Mouse (Mus musculus) MEL (cell line): ENCODE results near the gene Ncam2.
A peak's percentile ranks its signal among the peaks of the same experiment; 100 is the strongest.

Experiments
- CTCF ChIP-seq, 3 experiments: IDR thresholded peaks in 2 of 3; conservative IDR thresholded peaks in 1 of 3; 2 replicates each; pipeline ENCODE4 v1.5.1; 2011 to 2012; ENCODE audit warnings: low read length in 3 of 3, low read depth in 2 of 3, mild to moderate bottlenecking in 2 of 3, improper control_type of control experiment in 1 of 3, inconsistent platforms in 1 of 3, mixed read lengths in 1 of 3, moderate library complexity in 1 of 3; ENCODE audit not compliant: control insufficient read depth in 1 of 3, insufficient read depth in 1 of 3, poor library complexity in 1 of 3, severe bottlenecking in 1 of 3
- E2F4 ChIP-seq: IDR thresholded peaks from 2 replicates; pipeline ENCODE4 v1.6.1; 2011; ENCODE audit warnings: low read depth, low read length, improper control_type of control experiment, borderline replicate concordance
- EP300 ChIP-seq, 2 experiments: IDR thresholded peaks; 2 replicates each; pipeline ENCODE4 v1.6.1; 2011; ENCODE audit warnings: improper control_type of control experiment in 2 of 2, low read length in 2 of 2, low read depth in 1 of 2, mild to moderate bottlenecking in 1 of 2
- ETS1 ChIP-seq: IDR thresholded peaks from 2 replicates; pipeline ENCODE4 v1.6.1; 2012; ENCODE audit warnings: low read depth, mild to moderate bottlenecking, inconsistent platforms, low read length, improper control_type of control experiment, moderate library complexity
- JUND ChIP-seq: IDR thresholded peaks from 2 replicates; pipeline ENCODE4 v1.6.1; 2011; ENCODE audit warnings: low read depth, mild to moderate bottlenecking, improper control_type of control experiment, low read length
- MAX ChIP-seq: IDR thresholded peaks from 2 replicates; pipeline ENCODE4 v1.6.1; 2011; ENCODE audit warnings: low read length, improper control_type of control experiment
- MYC ChIP-seq: IDR thresholded peaks from 2 replicates; pipeline ENCODE4 v1.6.1; 2011; ENCODE audit warnings: low read depth, mild to moderate bottlenecking, low read length, improper control_type of control experiment, moderate library complexity
- POLR2A ChIP-seq, 2 experiments: IDR thresholded peaks; 2 replicates each; pipeline ENCODE4 v1.6.1; 2011 to 2012; ENCODE audit warnings: low read length in 2 of 2, mild to moderate bottlenecking in 2 of 2, control low read depth in 1 of 2, improper control_type of control experiment in 1 of 2, low read depth in 1 of 2, moderate library complexity in 1 of 2; ENCODE audit not compliant: control insufficient read depth in 1 of 2, insufficient read depth in 1 of 2, poor library complexity in 1 of 2
- POLR2AphosphoS2 ChIP-seq: IDR thresholded peaks from 2 replicates; pipeline ENCODE4 v1.6.1; 2011; ENCODE audit warnings: low read length, improper control_type of control experiment
- POLR2AphosphoS5 ChIP-seq: IDR thresholded peaks from 2 replicates; pipeline ENCODE4 v1.6.1; 2012; ENCODE audit warnings: low read depth, borderline replicate concordance, mild to moderate bottlenecking, inconsistent platforms, low read length, moderate library complexity, mixed read lengths
- SMC3 ChIP-seq: IDR thresholded peaks from 2 replicates; pipeline ENCODE4 v1.6.1; 2011; ENCODE audit warnings: low read depth, low read length, improper control_type of control experiment
- UBTF ChIP-seq: IDR thresholded peaks from 2 replicates; pipeline ENCODE4 v1.6.1; 2012; ENCODE audit warnings: low read depth, mild to moderate bottlenecking, inconsistent platforms, low read length, improper control_type of control experiment, moderate library complexity, borderline replicate concordance; ENCODE audit not compliant: insufficient read depth
- USF1 ChIP-seq: IDR thresholded peaks from 2 replicates; pipeline ENCODE4 v1.6.1; 2014; ENCODE audit warnings: low read depth, mild to moderate bottlenecking, inconsistent platforms, low read length, improper control_type of control experiment, moderate library complexity

GRCm38 (mm10) chr16:81284241-81284640, 83.7 kb downstream of the Ncam2 start:
- peak; percentile 17 to 48 (median 24); a peak in 3 of 6 replicates for TF ChIP-seq CTCF (IDR thresholded peaks at IDR 0.05 in 2 of 3, conservative IDR thresholded peaks at IDR 0.05 in 1 of 3; ENCODE audit: control insufficient read depth in 1 of 3, insufficient read depth in 1 of 3, low read depth in 2 of 3, low read length in 3 of 3, poor library complexity in 1 of 3, severe bottlenecking in 1 of 3)
- TF ChIP-seq MAX, result no peak
- no peak for TF ChIP-seq POLR2AphosphoS5
- no peak for TF ChIP-seq POLR2A (IDR thresholded peaks at IDR 0.05; ENCODE audit: control insufficient read depth in 1 of 2, insufficient read depth in 1 of 2, low read depth in 1 of 2, low read length in 2 of 2, poor library complexity in 1 of 2)
- no peak for TF ChIP-seq EP300 (IDR thresholded peaks at IDR 0.05; ENCODE audit: low read depth in 1 of 2, low read length in 2 of 2)
- no peak for TF ChIP-seq USF1
- no peak for TF ChIP-seq UBTF
- no peak for TF ChIP-seq ETS1
- TF ChIP-seq E2F4, result no peak
- TF ChIP-seq JUND, result no peak
- no peak for TF ChIP-seq POLR2AphosphoS2
- peak; percentile 52 for TF ChIP-seq SMC3
- TF ChIP-seq MYC, result no peak
